Mouse (Mus musculus) kidney, adult 18-20 months (tissue): ENCODE results near the gene Wdr18.

Source experiments
- DNase-seq: peaks from one replicate; pipeline ENCODE4 v3.0.0; 2021

Wdr18 gene

GRCm38 (mm10) chr10:79927324-79928029, 32.5 kb upstream of the Wdr18 start:
- DNase-seq, result peak; percentile 72

- DNase-seq, result no peak
Observed at GRCm38 (mm10) chr10:79928030-79928694, 31.8 kb upstream of the Wdr18 start.

- DNase-seq, result no peak
Observed at GRCm38 (mm10) chr10:79928907-79929701, 30.8 kb upstream of the Wdr18 start.

GRCm38 (mm10) chr10:79929967-79930825, 29.8 kb upstream of the Wdr18 start:
- DNase-seq, result no peak

GRCm38 (mm10) chr10:79930826-79931186, 29.1 kb upstream of the Wdr18 start:
- DNase-seq, result no peak

- DNase-seq, result no peak
Observed at GRCm38 (mm10) chr10:79931797-79932196, 28.2 kb upstream of the Wdr18 start.

- peak; percentile 50 for DNase-seq
Observed at GRCm38 (mm10) chr10:79932736-79933135, 27.2 kb upstream of the Wdr18 start.

GRCm38 (mm10) chr10:79933145-79933679, 26.7 kb upstream of the Wdr18 start:
- DNase-seq, result no peak

- DNase-seq, result no peak
Observed at GRCm38 (mm10) chr10:79933861-79934260, 26.1 kb upstream of the Wdr18 start.

GRCm38 (mm10) chr10:79934272-79934721, 25.7 kb upstream of the Wdr18 start:
- peak; percentile 87 for DNase-seq

- no peak for DNase-seq
Observed at GRCm38 (mm10) chr10:79934794-79935569, 25.0 kb upstream of the Wdr18 start.

GRCm38 (mm10) chr10:79936284-79936910, 23.6 kb upstream of the Wdr18 start:
- DNase-seq, result peak; percentile 77

GRCm38 (mm10) chr10:79936911-79937441, 23.0 kb upstream of the Wdr18 start:
- peak; percentile 84 for DNase-seq

- DNase-seq, result peak; percentile 60
Observed at GRCm38 (mm10) chr10:79937775-79938526, 22.0 kb upstream of the Wdr18 start.

- DNase-seq, result no peak
Observed at GRCm38 (mm10) chr10:79940749-79941148, 19.2 kb upstream of the Wdr18 start.

- no peak for DNase-seq
Observed at GRCm38 (mm10) chr10:79942988-79943387, 17.0 kb upstream of the Wdr18 start.

GRCm38 (mm10) chr10:79943471-79943901, 16.5 kb upstream of the Wdr18 start:
- DNase-seq, result no peak

- peak; percentile 71 for DNase-seq
Observed at GRCm38 (mm10) chr10:79945507-79946234, 14.3 kb upstream of the Wdr18 start.

- no peak for DNase-seq
Observed at GRCm38 (mm10) chr10:79946752-79947322, 13.1 kb upstream of the Wdr18 start.
